Mouse (Mus musculus): ENCODE results near the gene L3mbtl2. TPM values are rescaled to one million over a fixed set of nuclear protein-coding genes. Genes with fewer than 3 reads are reported as not detected.
"Not testable (repeated sequence)": the region's sequence is repeated elsewhere in the genome, so short reads cannot be mapped to it uniquely, and the experiment has no call there.

L3mbtl2 gene
- 10 to 100 TPM in 1 of 2 experiments, 1 to 10 TPM in 1; 9.6 to 10.8 TPM for total RNA-seq (2021)

DNA sequence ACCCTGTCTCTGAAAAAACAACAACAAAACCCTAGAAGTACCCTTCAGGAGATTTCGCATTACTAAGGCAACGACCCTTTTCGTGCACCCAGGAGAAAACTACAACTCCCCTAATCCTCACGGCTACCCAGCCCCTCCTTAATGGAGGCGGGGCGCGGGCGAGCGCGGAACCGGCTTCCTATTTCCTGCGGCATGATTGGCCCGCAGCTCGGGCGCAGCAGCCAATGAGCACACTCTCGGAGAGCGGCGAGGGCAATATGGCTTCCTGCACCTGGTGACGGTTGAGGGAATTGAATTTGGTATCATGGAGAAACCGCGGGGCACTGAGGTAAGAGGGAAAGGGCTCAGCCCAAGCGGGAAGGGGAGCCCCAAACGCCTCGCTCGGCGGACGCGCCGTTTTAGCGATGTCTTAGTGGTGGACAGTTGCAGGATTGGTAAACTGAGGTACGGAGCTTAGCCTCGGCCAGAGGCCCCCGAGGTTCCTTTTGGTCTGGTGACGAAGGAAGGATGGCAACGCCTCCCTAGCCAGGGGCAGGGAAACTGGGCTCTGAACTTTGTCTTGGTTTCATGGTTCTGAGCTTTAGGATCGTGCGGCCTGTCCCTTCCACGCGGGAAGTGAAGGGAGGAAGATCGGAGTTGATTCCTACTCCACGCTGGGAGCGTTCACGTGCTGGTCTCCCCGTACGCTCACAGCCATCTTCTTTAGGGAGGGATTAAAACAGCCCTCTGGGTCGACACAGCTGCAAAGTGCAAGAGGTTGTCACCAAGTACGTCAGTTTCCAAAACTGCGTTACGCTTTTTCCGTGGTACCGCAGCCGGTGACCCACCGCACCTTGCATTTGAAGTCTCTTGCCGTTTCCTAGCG is at the start of gene L3mbtl2:
TSS of gene L3mbtl2 (plus strand) at position 193 of the 865 bp plus-strand sequence.
- intact Hi-C loops (cut with DNase I) = no loop called here
- peak; percentile 87 for DNase-seq (ENCODE audit: low spot score)

DNA sequence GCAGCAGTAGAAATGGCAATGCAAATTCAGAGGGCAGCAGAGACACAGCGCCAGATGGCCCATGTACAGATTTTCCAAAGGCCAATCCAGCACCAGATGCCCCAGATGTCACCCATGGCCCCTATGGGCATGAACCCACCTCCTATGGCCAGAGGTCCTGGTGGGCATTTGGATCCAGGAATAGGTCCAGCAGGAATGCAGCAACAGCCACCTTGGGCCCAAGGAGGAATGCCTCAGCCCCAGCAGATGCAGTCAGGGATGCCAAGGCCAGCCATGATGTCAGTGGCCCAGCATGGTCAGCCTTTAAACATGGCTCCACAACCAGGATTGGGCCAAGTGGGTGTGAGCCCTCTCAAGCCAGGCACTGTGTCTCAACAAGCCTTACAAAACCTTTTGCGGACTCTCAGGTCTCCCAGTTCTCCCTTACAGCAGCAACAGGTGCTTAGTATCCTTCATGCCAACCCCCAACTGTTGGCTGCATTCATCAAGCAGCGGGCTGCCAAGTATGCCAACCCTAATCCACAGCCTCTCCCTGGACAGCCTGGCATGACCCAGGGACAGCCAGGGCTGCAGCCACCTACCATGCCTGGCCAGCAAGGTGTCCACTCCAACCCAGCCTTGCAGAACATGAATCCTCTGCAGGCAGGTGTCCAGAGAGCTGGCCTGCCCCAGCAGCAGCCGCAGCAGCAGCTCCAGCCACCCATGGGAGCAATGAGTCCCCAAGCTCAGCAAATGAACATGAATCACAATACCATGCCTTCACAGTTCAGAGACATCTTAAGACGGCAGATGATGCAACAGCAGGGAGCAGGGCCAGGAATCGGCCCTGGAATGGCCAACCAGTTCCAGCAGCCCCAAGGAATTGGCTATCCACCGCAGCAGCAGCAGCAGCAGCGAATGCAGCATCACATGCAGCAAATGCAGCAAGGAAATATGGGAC is 13.9 kb upstream of the L3mbtl2 start:
- DNase-seq (ENCODE audit: low spot score) = peak; percentile 14
- intact Hi-C loops (cut with DNase I) = loop anchor here (5.0 kb wide), 1 partner anchor 37 kb away; no protein-coding TSS in a partner anchor

DNA sequence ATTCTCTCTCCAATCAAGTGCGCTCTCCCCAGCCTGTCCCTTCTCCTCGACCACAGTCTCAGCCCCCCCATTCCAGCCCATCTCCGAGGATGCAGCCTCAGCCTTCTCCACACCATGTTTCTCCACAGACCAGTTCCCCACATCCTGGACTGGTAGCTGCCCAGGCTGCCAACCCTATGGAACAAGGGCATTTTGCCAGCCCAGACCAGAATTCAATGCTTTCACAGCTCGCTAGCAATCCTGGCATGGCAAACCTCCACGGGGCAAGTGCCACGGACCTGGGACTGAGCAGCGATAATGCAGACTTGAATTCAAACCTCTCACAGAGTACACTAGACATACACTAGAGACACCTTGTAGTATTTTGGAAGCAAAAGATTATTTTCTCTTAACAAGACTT is 13.1 kb upstream of the L3mbtl2 start:
- intact Hi-C loops (cut with DNase I) = no loop called here
- DNase-seq (ENCODE audit: low spot score) = no peak

DNA sequence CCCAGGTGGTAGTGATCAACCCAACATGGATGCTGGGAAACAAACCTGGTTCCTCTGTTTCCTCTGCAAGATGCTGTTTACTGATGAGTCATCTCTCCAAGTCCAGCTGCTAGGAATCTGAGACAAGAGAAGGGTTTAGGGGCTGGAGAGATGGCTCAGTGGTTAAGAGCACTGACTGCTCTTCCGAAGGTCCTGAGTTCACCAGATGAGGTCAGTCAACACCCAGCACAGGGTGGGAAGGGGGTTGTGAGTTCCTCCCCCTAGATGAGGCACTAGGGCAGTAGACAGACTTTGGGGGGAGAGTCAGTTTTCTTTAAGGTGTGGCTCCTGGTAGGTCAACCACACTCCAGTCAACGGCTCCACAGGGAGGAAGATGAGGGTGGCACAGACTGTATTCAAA is 2.0 kb upstream of the L3mbtl2 start:
- intact Hi-C loops (cut with DNase I) = no loop called here
- DNase-seq (ENCODE audit: low spot score) = no peak

DNA sequence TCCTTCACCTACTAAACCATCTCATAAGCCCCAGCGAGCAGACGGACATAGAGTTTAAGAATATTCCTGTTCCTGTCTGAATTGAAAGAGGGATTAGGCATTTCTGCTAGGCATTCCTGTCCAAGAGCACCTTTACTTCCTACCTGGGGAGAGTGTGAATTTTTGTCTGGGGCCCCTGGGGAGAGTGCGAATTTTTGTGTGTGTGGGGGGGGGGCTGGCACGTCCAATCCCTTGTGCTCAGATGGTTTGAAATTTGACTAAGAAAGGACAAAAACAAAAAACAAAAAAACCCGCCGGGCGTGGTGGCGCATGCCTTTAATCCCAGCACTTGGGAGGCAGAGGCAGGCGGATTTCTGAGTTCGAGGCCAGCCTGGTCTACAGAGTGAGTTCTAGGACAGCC is 408 bp upstream of the L3mbtl2 start:
- no peak for DNase-seq (ENCODE audit: low spot score)
- intact Hi-C loops (cut with DNase I) = no loop called here

DNA sequence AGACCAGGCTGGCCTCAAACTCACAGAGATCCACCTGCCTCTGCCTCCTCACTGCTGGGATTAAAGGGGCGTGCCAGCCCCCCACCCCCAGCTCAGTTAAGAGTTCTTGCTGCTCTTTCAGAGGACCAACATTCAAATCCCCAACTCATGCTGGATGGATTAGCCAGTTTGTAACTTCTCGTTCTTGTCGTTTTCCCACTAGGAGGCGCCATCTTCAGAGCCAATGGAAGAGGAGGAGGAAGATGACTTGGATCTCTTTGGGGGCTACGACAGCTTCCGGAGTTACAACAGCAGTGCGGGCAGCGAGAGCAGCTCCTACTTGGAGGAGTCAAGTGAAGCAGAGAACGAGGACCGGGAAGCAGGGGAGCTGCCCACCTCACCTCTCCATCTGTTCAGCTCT is 3.3 kb downstream of the L3mbtl2 start:
- DNase-seq (ENCODE audit: low spot score) = no peak
- intact Hi-C loops (cut with DNase I) = no loop called here

DNA sequence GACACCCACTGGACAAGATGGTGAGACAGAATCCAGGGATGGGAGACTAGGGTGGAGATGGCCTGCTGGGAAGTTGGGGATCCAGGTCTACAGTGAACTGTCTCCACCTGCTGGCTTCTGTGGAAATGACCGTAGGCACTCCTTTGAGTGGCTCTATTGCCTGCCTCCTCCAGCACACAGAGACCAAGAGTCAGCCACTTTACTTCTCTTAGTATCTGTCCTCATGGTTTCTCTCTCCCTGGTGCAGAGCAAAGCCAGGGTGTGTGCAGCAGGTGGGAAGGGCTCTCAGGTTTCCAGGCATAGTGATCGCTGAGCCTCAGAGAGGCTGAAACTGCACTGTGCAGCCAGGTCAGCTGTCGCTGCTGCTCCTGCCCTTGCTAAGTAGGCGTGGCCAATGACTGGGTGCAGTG is 6.5 kb downstream of the L3mbtl2 start:
- no peak for DNase-seq (ENCODE audit: low spot score)
- intact Hi-C loops (cut with DNase I) = loop anchor here (2.0 kb wide), 1 partner anchor 221 kb away; no protein-coding TSS in a partner anchor

DNA sequence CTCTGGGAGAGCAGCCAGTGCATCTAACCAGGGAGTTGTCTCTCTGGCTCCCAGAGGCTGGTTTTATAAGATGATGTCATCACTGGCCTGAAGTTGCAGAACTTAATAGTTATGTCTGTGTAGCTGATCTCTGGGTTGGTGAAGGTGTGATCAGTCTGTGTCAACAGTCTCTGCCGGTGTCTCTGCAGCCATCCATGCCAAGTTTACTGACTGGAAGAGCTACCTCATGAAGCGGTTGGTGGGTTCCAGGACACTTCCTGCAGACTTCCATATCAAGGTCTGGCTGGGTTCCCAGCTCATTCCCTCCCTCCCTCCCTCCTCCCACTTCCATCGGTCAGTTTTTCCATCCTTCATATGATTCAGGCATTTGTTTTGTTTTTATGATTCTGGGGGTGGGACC is 12.9 kb downstream of the L3mbtl2 start:
- intact Hi-C loops (cut with DNase I) = no loop called here
- DNase-seq (ENCODE audit: low spot score) = no peak

DNA sequence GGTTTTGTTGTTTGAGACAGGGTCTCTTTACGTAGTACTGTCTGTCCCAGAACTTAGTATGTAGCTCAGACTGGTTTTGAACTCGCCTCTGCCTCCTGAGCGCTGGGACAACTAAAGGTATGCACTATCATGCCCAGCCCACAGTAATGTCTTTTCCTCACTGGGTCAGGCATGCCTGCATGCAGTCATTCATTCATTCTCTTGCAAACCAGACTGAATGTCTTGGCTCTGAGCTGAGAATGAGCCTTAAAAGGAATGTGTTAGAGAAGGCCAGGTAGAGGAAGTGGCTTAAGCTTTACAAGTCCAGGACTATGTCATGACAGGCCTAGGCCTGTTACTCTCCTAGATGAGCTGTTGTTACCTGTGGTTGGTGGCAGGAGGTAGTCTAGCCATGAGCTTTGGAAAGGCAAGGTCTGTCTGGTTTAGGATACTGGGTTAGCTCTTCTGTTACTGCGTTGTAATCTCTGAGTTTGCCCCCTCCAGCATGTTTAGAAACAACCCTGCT is 16.7 kb downstream of the L3mbtl2 start:
- intact Hi-C loops (cut with DNase I) = no loop called here
- DNase-seq (ENCODE audit: low spot score) = no peak

DNA sequence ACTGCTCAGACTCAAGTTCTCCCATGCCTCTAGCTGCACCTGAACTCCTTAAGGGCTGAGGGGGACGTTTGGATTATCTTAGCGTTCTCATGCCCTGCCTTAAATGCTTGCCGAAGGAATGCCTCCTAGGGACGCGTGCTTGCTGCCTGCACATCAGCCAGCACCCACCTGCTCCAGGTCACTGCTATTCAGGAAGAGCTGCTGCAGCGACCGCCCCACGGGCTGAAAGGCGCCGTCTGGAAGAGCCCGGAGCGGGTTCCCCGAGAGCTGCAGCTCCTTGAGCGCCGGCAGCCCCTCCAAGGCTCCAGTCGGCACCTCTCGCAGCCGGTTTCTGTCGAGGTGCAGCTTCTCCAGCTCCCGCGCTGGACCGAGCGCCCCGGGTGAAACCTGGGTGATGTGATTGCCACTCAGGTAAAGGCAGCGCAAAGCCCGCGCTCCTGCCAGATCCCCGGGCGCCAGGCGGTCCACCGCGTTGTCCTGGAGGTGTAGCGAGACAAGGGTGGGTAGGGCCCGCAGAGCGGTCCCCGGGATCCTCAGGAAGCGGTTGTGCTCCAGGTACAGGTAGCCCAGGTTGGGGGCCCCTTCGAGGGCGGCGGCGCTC is 29.8 kb downstream of the L3mbtl2 start:
- intact Hi-C loops (cut with DNase I) = no loop called here
- no peak for DNase-seq (ENCODE audit: low spot score)

DNA sequence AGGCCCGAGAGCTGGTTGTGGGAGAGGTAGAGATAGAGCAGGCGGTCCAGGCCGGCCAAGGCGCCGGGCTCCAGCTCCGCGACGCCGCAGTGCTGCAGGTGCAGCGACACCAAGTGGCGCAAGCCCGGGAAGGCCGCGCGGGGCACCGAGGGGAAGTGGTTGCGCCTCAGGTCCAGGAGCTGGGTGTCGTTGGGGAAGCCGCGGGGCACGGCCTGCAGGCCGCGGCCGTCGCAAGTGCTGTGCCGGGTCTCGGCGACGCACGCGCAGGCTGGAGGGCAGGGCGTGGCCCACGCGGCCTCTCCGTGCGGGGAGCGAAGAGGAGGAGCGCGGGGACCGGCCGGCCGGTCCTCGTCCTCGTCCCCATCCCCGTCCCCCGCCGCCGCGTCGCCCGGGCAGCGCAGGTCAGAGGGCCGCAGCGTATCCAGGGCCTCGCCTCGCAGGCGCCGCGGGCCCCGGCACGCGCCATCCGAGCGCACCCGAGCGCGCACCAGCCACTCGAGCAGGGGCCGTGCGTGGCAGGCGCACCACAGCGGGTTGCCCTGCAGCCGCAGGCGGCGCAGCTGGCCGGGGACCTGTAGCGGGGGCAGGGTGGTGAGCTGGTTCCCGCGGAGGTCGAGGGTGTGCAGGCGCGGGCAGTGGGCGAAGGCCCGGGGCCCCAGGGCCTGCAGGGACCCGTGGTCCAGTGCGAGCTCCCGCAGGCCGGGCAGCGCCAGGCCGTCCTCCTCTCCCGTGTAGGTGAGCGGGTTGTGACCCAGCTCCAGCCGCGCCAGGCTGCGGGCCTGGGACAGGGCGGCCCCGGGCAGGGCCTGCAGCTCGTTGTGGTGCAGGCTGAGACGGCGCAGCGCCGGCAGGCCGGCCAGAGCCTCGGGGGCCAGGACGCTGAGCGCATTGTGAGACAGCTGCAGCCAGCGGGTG is 30.5 kb downstream of the L3mbtl2 start:
- DNase-seq (ENCODE audit: low spot score) = peak; percentile 69
- intact Hi-C loops (cut with DNase I) = no loop called here

DNA sequence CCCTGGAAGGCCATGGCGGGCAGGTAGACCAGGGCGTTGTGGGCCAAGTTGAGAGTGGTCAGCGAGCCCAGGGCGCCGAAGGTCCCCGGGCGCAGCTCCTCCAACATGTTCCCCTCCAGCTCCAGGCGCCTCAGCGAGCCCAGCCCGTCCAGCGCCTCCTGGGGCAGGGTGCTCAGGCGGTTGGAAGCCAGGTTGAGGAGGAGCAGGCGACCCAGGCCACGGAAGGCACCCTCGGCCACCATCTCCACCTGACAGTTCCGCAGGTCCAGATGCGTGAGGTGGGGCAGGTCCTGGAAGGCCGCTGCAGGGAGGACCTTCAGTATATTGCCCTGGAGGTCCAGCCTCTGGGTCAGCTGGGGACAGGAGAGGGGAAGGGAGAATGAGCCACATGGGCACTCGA is 31.2 kb downstream of the L3mbtl2 start:
- no peak for DNase-seq (ENCODE audit: low spot score)
- intact Hi-C loops (cut with DNase I) = no loop called here

DNA sequence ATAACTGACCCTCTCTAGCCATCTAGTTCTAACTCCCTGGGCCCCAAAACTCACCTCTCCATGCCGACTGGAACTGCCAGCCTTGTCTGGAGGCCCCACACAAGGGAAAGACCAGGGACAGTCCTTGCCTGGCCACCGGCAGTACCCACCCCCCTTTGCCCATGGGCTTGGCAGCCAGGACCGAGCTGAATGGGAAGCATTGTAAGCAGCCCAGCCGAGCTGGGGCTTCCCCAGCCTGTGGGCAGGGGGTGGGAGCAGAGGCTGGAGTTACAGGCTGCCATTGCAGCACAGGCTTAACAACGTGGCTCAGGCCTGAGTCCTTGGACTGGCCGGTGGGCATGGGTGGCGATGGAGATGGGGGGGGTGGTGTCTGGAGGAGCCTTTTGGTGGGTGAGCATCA is 33.5 kb downstream of the L3mbtl2 start, which contains the start of gene Chadl:
TSS of gene Chadl (minus strand) at position 113 of the 400 bp plus-strand sequence.
- no peak for DNase-seq (ENCODE audit: low spot score)
- intact Hi-C loops (cut with DNase I) = no loop called here

DNA sequence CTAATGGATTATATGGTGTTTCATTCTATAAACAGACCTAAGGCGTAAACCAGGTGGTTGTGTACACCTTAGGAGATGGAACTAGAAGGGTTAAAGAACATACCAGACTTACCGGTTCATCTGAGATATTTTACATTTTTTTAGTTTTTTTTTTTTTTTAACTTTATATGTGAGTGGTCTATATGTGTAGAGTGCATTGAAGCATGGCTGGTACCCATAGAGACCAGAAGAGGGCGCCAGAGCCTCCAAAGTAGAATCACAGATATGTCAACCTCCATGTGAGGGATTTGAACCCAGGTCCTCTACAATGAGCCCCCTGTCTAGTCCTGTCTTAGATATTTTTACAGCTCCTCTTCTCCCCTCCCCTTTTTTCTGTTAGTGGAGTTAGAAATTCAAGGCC is 34.2 kb downstream of the L3mbtl2 start:
- intact Hi-C loops (cut with DNase I) = no loop called here
- DNase-seq (ENCODE audit: low spot score) = no peak

DNA sequence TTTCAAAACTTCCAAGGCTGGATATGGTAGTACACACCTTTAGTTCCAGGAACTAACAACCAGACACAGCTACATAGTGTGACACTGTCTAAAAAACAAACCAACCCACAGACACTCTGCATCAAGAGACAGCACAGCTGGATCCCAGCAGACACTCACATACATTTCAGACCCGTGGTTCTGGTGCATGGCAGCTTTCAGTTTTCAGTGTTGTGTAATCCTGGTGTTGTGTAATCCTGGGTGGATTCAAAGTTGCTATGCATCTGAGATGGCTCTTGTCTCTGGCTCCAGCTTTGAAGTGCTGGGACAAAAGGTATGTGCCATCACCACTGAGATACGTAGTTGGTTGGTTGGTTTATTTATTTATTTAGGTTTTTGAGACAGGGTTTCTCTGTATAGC is 34.8 kb downstream of the L3mbtl2 start:
- DNase-seq (ENCODE audit: low spot score) = no peak
- intact Hi-C loops (cut with DNase I) = no loop called here

DNA sequence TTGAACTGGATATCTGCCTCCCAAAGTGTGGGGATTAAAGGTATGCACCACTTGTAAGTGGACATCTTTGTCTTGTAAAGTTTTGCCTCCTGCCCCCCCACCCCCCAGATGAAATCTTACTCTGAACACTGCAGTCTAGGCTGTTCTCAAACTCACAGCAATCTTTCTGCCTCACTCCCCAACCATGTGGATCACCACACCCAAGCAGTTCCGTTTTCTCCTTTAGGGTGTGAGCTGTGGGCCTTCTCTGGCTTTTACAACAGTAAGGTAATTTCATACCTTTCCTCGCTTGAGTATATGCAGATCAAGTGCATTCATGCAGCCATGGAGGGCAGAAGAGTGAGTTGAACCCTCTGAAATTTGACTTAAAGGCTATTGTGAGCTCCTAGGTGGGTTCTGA is 36.5 kb downstream of the L3mbtl2 start:
- DNase-seq (ENCODE audit: low spot score) = no peak
- intact Hi-C loops (cut with DNase I) = no loop called here

DNA sequence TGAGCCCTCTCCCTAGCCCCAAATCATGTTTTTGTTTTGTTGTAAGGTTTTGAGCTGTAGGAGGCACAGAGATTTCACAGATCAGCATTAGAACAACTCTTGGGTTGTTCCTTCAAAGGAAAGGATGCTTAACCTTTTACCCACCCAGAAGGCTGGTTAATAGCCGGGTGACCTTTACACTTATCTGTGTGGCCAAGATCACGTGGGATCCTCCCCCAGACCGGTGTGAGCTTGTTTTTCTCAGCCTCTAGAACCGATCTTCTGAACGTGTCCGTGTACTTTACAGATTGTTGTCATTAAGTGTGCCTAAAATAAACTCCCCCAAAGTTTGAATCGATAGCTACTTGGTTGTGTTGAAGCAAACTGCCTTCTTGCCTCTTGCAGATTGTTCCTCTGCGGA is 36.9 kb downstream of the L3mbtl2 start:
- intact Hi-C loops (cut with DNase I) = no loop called here
- DNase-seq (ENCODE audit: low spot score) = no peak

DNA sequence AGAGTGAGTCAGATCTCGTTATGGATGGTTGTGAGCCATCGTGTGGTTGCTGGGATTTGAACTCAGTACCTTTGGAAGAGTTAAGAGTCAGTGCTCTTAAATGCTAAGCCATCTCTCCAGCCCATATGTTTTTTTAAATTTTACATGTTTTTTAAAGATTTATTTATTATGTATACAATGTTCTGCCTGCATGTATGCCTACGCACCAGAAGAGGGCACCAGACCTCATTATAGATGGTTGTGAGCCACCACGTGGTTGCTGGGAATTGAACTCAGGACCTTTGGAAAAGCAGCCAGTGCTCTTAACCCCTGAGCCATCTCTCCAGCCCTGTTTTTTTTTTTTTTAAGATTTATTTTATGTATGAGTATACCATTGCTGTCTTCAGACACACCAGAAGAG is 37.7 kb downstream of the L3mbtl2 start:
- intact Hi-C loops (cut with DNase I); DNase-seq (ENCODE audit: low spot score): not testable (repeated sequence)
